Mouse (Mus musculus): ENCODE measurements at regions not wholly inside any gene's neighbourhood (a gene's known extent, or its start where the extent isn't known, plus 50 kb on each side); places are given as distances from the start of the nearest gene placed in this dataset.

- no peak for DNase-seq (ENCODE audit: low spot score)
Observed at GRCm38 (mm10) chr13:115673729-115674128, 572.0 kb upstream of the Itga1 start.

GRCm38 (mm10) chr13:115671685-115672084, 569.9 kb upstream of the Itga1 start:
- DNase-seq (ENCODE audit: low spot score), result no peak

DNA sequence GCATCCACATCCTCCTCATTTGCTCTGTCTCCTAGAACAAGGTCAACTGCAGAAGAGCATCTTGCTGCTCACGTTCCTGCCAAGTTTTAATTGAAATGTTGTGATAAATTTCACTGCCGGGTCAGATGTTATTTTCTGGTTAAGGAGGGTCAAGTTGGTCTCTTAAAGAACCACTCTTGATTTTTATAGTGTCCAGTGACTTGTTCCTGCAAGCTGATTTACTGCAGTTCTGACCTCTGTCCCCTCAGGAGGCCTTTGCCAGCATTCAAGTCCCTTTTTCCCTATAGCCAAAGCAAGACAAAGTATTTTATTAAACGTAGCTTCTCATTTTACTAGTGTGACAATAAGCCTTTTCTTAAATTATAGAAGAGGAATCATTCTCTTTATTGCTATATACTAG, 567.8 kb upstream of the Itga1 start:
- no peak for DNase-seq (ENCODE audit: low spot score)

DNA sequence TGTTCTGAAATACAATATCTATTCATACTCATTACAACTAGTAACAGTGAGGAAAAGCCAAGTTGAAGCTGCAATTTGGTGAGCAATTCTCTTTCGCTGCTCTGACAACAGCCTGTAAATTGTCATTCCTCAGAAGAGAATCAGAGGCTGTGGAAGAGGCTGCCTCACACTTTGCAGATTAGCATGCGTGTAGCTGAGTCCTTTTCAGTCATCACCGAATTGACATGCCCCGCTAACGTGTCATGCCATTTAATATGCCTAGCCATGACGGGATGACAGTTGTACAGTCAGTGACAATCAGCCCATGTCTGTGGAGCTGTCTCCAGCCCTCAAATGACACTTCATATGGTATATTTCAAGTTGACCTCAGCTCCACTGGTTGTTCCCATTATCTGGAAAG, 553.4 kb upstream of the Itga1 start:
- DNase-seq (ENCODE audit: low spot score), result no peak

DNA sequence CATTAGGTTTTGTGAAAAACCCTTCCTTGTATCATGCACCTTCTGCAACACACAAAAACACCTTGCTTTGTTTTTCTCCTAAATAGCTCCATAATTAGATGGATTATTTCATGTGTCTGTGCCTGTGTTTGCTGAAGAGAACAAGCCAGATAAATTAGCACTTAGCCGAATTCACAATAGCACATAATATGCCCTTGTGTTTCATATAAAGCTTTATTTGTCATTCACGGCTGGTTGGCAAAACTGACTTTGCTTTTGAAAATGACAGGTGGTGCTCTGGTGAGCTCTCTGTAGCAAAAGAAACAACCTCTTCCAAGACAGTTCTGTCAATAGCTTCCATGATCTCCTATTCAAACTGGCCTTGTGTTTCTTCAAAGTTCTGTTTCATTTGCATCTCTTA, 551.2 kb upstream of the Itga1 start:
- no peak for DNase-seq (ENCODE audit: low spot score)

- DNase-seq (ENCODE audit: low spot score), result no peak
Observed at GRCm38 (mm10) chr13:115652352-115652751, 550.6 kb upstream of the Itga1 start.

DNA sequence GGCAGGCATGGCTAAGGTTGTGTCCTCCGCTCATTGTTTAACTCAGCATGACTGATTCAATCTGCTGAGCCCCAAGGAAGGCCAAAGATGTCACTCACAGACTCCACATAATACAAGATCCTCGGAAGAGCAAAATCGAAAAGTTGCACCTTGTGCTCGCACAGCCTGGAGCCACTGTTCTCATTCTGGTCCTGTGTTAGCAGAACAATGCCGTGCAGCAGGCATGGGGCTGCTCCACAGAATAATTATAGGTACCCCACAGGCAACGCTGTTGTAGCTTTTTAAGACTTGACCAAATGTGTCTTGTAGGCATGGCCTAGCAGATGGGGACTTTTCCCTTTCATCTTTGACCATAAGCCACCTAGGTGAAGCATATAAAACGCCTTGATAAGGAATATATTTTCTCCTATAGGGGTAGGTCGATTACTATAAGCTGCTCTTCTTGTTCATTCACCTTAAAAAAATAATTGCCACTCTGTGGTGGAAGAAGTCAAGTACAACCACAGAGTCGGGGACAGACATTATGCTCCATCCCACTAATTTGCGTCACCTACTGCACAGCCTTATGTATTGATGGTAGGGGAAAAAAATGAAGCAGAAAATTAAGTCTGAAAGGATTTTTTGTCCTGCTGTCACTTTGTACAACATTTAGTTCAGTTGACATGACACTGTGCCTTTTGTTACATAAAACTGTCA, 529.8 kb upstream of the Itga1 start:
- no peak for DNase-seq (ENCODE audit: low spot score)

DNA sequence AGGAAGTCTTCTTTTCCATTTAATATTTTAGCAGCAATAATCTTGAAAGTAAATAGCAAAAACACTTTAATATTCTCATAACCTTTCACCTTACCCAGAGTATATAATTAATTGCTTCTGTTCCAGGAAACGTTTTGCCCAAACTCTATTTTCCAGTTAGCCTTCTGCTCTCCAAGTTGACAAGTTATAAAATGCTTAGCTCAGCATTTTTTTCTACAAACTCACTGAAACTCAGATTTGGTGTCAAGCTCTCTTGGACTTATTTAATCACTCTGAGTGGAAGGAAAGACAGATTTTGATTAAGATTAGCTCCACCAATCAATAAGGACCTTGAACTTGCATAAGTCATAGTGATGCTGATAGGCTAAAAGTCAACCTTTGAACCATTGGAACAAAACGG, 528.8 kb upstream of the Itga1 start:
- no peak for DNase-seq (ENCODE audit: low spot score)

GRCm38 (mm10) chr13:115613174-115613573, 511.4 kb upstream of the Itga1 start:
- DNase-seq (ENCODE audit: low spot score), result no peak

DNA sequence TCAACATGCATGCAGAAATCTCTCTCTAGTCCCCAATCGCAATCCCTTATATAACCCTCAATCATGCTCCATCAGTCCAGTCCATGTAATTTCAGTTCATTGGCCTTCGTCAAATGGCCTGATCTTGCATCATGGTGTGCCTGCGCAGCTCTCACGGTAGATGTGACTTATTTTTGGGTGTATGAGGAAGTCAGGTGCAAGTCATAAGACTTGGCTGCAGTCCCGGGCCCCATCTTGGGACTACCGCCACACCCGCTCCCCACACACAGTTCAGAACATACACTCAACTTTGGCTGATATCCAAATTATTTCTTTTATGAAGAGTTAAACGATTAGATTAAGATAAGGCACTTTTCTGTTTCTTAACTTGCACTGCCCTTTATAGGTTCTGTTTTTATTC, 504.7 kb upstream of the Itga1 start:
- no peak for DNase-seq (ENCODE audit: low spot score)

- DNase-seq (ENCODE audit: low spot score), result no peak
Observed at GRCm38 (mm10) chr13:115595126-115595671, 493.4 kb upstream of the Itga1 start.

DNA sequence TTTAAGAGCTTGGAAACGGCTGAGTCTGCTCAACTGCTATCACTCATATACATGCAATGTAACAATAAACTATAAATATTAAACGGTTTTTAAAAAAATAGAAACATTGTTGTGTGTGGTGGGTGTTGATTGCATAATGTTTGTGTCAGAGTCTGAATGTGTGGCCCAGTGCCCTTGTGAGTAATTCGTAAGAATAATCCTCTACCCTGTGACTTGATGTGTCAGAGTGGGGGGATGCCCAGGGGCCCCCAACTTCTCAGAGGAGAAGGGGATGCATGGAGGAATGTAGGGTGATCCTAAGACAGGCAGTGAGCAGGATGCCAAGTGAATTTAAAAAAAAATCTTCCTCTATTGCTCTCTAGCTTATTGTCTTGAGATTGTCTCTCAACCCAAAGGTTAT, 474.2 kb upstream of the Itga1 start:
- DNase-seq (ENCODE audit: low spot score), result no peak

DNA sequence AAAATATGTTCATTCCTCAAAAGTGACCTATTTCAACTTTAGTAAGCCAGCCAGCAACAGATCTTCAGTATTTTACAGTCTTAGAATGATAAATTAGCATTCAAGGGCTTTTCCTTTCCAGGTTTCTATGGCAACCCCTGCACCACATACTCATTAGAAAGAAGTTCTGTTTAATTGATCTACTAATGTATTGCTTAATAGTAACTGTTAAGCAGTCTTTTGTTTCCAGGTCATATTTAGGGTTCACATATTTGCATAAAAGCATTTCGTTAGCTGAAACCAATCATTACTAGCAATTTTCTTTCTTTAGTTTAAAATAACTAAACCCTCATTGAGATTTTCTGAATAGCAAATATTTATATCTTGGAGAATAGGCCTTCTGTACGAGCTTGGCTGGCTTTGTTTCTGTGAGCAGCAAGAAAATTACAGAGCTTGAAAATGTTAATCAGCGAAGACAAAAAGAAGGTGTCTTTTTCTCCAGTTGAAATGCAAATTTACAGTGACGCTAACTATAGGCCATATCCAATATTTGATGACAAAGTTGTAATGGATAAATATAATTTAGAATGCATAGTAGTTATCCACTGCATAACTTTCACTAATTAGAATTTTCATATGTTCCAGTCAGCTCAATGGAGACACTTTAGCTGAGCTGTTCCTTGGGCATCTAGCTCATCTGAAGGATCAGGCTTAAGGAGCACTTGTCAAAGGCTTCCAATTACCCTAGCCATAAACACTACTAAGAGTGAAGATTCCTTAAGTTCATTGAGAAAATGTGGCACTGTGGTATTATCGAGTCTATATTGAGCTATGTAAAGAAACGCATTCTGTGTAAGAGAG, 473.5 kb upstream of the Itga1 start:
- no peak for DNase-seq (ENCODE audit: low spot score)

GRCm38 (mm10) chr13:115541167-115541566, 439.4 kb upstream of the Itga1 start:
- no peak for DNase-seq (ENCODE audit: low spot score)

DNA sequence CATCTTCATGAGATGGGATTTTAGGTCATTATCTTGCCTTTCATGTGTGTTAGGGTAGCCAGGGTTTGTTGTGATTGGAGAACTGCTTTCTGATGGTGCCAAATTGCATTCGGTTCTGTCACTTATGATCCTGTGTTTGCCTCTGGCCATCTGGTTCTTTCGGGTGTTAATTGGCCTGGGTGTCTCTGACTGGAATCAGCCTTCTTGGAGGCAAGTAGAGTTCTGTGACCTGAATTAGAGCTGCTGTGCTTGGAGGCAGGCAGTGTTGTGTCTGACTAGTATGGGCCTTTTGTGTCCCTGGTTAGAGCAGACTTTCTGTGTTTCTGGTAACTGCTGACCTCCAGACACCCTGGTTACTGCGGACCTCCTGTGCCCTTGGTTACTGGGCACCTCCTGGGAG, 434.1 kb upstream of the Itga1 start:
- no peak for DNase-seq (ENCODE audit: low spot score)

GRCm38 (mm10) chr13:115513914-115514313, 412.1 kb upstream of the Itga1 start:
- DNase-seq (ENCODE audit: low spot score), result no peak

- DNase-seq (ENCODE audit: low spot score), result no peak
Observed at GRCm38 (mm10) chr13:115512214-115512613, 410.4 kb upstream of the Itga1 start.

GRCm38 (mm10) chr13:115508646-115509045, 406.9 kb upstream of the Itga1 start:
- no peak for DNase-seq (ENCODE audit: low spot score)

- no peak for DNase-seq (ENCODE audit: low spot score)
Observed at GRCm38 (mm10) chr13:115494399-115494798, 392.6 kb upstream of the Itga1 start.

DNA sequence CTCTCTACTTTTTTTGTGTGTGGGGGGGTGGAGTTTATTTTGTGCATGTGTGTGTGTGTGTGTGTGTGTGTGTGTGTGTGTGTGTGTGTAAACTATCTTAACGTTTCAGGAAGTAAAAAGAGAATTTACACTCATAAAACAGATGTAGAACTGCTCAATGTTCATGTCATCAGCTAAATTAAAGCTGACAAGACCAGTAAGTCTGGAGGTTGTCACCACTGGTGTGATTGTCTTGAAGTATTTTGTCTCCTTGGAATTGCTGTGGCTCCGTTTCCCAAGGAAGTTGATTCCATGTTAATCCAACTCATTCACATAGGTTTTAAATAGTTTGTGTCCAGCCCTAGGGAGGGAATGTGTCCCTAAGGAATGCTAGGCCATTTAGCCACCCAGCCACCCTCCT, 374.1 kb upstream of the Itga1 start:
- no peak for DNase-seq (ENCODE audit: low spot score)

- no peak for DNase-seq (ENCODE audit: low spot score)
Observed at GRCm38 (mm10) chr13:115465689-115466088, 363.9 kb upstream of the Itga1 start.

DNA sequence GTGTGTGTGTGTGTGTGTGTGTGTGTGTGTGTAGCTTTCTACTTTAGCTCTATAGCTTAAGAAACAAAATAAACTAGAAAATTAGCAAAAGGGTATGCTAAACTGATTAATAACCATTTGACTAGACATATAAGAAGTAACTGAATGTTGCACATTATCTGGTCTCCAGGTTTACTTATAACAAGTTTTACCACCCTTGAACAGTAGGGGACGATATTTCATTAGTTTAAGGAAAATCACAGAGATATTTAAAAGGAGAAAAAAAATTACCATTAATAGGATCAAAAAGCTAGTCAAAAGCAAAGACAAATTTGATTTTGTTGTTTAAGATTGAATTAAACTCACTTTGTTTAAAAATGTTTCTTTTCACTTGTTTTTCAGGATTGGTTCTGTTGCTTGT, 349.5 kb upstream of the Itga1 start:
- DNase-seq (ENCODE audit: low spot score), result no peak

Measured in yolk sac, embryonic 10.5 days (tissue).